Mouse (Mus musculus) small intestine, adult 2 months (tissue): ENCODE data around the gene Zfp281.

ENCODE experiments used
- CTCF ChIP-seq: fragments of 200-500 bp; IDR thresholded peaks from 2 replicates; pipeline ENCODE4 v1.5.1; 2012; ENCODE audit warnings: low read depth, mild to moderate bottlenecking, control low read depth, inconsistent platforms, low read length, moderate library complexity, mixed read lengths; ENCODE audit not compliant: insufficient replicate concordance, insufficient read length; ENCODE audit errors: extremely low read depth
- POLR2A ChIP-seq: fragments of 200-500 bp; IDR thresholded peaks from 2 replicates; pipeline ENCODE4 v1.6.1; 2012; ENCODE audit warnings: low read depth, mild to moderate bottlenecking, control low read depth, inconsistent platforms, low read length, moderate library complexity

- no peak for TF ChIP-seq CTCF
- no peak for TF ChIP-seq POLR2A
Observed at GRCm38 (mm10) chr1:136638211-136638610, 13.5 kb downstream of the Zfp281 start.
